Mouse (Mus musculus) CD8-positive naive resting alpha-beta T cell, adult 2 months (primary cell): ENCODE results near the gene Lclat1.

Experiments used
- DNase-seq, 2 experiments: peaks; one replicate each; pipeline ENCODE4 v3.0.0; 2022; ENCODE audit warnings: low read depth in 2 of 2, low spot score in 2 of 2

The Lclat1 gene

GRCm38 (mm10) chr17:73107158-73108157 is at the start of gene Lclat1:
Lclat1 (plus strand) TSS chr17:73107985.
- DNase-seq = peak; percentile 91 to 93

- DNase-seq = no peak
Observed at GRCm38 (mm10) chr17:73058319-73058718, 49.5 kb upstream of the Lclat1 start.

GRCm38 (mm10) chr17:73060224-73060896 is 47.4 kb upstream of the Lclat1 start:
- DNase-seq = no peak

DNA sequence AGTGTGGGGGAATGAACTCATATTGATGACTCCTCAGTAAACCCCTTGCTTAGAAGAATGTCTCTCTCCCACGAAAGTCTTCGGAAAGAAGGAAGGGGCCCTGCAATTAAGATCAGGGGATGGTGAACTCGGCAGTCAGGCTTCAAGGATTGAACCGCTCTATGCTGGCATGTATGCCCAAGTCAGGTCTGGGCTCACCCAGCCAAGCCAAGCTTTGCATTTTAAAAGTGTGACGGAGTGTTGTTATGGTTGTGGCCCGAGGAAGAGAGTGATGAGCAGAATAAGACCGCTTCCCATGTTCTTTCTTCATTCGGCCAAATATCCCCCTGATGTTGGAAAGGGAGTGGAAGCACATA is 46.9 kb upstream of the Lclat1 start:
- DNase-seq = no peak

DNA sequence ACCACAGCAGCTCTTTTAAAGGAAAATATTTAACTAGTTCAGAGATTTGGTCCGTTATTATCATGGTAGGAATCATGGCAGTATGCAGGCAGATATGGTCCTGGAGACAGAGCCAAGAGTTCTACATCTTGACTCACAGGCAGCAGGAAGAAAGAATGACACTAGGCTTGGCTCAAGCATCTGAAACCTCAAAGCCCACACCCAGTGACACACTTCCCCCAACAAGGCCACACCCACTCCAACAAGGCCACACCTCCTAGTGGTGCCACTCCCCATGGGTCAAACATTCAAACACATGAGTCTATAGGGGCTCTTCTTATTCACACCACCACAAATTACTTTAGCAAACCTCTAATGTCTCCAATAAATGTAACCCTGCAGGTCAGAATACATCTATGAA is 45.1 kb upstream of the Lclat1 start:
- DNase-seq = no peak

GRCm38 (mm10) chr17:73063299-73063698 is 44.5 kb upstream of the Lclat1 start:
- DNase-seq = no peak

GRCm38 (mm10) chr17:73063781-73064180 is 44.0 kb upstream of the Lclat1 start:
- no peak for DNase-seq

DNA sequence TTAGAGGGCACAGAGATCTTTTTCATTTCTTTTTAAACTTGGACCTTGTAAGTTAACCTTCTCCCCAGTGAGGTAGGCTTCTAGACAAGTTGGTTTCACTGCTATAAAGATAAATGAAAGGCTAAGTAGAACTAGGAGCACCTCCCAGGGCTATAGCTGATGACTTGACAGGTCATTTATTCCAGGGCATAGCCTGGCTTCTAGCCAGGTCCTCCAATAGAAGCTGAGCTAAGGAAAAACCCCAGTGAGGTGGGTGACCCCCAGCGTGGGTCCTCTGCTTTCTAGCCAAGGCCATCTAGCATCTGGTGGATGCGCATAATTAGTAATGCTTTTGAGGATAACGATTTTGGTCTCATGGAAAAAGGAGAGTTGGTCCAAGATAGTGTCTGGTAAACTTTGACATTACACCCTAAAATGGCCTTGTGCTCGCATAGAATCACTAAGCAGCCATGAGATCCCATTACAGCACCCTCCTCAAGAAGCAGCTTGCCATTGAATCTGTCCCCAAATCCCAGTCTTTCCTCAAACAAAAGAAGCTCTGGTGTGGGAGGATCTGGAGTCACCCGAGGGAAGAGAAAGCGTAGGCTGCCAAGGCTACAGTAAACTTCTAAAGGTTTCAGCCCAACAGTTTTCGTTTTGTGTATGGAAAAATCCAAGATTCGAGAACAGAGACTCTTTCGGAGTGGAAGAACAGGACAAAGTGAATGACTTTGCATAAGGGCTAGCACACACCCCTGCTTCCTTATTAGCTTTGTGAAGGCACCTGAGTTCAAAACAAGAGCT is 41.2 kb upstream of the Lclat1 start:
- no peak for DNase-seq

GRCm38 (mm10) chr17:73067423-73067822 is 40.4 kb upstream of the Lclat1 start:
- DNase-seq = no peak

GRCm38 (mm10) chr17:73068321-73068992 is 39.3 kb upstream of the Lclat1 start:
- DNase-seq = no peak

- no peak for DNase-seq
Observed at GRCm38 (mm10) chr17:73070466-73070865, 37.3 kb upstream of the Lclat1 start.

- no peak for DNase-seq
Observed at GRCm38 (mm10) chr17:73071725-73072263, 36.0 kb upstream of the Lclat1 start.

GRCm38 (mm10) chr17:73072286-73072685 is 35.5 kb upstream of the Lclat1 start:
- no peak for DNase-seq

- DNase-seq = no peak
Observed at GRCm38 (mm10) chr17:73074631-73075030, 33.2 kb upstream of the Lclat1 start.

- no peak for DNase-seq
Observed at GRCm38 (mm10) chr17:73075238-73075890, 32.4 kb upstream of the Lclat1 start.

GRCm38 (mm10) chr17:73077638-73078037 is 30.1 kb upstream of the Lclat1 start:
- DNase-seq = no peak

DNA sequence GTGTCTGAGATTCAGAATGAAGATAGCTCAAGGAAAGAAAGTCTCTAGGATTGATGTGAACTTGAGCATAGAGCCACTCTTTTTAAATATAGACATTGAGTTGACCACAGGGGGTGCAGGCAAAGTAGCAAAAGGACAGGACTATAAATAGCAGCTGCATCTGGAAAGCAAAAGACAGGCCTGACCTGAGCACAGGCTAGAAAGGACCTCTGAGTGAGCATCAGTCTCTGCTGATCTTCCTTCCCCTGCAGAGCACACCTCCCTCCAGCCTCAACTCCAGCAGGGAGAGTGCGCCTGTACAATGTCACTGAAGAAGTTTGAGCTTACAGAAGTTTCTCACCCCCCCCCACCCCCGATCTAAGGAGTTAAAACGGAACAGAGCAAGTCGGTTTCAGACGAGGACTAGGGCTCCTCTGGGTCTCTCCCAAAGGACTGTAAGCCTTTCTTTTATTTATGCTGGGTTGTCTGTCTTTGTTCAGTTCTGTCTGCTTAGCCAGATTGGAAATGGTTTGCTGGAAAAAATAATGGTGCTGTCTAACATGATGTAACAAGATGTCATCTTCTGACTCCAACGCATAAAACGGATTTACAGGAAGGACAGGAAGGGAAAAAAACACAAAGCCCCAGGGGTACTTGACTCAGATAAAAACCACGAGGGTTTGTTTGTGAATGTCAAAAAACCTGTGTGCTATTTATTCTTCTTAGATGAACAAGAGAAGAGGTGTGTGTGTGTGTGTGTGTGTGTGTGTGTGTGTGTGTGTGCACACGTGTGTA is 26.2 kb upstream of the Lclat1 start:
- no peak for DNase-seq

DNA sequence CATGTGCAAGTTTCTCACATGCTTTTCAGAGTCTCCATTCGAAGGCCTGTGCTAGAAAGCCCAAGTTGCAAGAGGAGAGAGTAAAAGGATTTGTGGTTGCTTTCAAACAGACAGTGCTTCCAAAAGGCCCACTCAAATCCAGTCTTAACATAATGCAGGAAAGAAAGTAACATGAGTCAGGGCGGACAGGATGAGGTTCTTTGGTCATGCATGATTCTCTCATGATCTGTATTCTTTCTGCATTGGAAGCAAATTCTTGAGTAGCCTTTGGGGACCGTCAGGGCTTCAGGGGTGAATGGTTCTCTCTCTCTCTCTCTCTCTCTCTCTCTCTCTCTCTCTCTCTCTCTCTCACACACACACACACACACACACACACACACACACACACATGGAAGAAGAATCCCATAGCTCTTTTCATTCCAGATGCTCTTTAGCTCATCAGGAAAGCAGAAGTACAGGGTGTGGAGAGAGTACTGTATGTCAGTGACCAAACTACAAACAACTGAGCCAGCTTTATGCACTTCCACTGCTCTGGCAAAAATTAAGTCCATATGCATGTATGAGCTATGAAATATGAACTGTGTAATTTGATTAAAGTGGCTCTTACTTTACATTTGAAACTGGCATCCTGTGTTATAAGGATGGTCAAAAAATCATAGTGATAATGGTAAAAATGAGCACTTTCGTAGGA is 25.1 kb upstream of the Lclat1 start:
- DNase-seq = no peak
